Mouse (Mus musculus): Measurements from ENCODE around the gene Thap11.

Thap11 gene

DNA sequence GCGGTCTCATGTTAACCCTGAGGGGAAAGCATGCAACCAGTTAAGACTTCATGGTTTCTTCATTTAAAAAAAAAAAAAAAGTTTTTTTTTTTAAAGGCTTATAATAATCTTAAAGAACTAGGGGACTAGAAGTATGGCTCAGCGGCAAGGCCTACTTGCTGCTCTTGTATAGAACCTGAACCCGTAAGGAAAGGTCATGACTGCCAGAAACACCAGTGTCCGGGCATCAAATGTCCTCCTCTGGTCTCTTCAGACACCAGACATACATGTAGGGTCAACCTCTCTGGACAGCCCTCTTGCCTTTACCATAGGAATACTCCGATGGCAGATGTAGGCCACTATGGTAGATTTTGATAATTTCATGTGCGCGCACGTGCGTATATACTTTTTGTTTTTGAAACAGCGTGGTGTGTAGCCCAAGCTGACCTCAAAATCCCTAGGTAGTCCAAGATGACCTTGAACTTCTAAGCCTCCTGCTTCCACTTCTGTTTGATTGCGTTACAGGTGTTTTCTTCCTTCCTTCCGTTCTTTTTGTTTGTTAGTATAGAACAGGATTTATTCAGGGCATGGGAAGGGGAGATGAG lies 2.7 kb upstream of the Thap11 start:
- DNase-seq (ENCODE audit: low spot score): no peak

DNA sequence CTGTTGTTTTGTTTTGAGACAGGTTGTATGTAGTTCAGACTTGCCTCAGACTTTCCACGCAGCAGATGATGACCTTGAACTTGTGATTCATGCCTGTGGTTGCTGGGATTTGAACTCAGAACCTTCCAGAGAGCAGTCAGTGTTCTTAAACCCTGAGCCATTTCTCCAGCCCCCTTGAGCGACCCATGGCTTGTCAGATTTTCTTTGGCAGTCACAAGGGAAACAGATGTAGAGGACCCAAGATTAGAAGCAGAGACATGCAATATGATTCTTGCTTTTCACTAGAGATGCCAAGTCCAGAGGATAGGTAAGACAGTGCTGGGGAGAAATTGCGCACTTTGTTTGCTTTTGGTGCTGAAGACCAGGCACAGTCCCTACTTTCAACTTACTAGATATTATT lies 1.8 kb upstream of the Thap11 start, which contains the start of gene Cenpt:
Cenpt (minus strand) TSS at position 101 of the 400 bp plus-strand sequence.
- DNase-seq (ENCODE audit: low spot score): no peak

DNA sequence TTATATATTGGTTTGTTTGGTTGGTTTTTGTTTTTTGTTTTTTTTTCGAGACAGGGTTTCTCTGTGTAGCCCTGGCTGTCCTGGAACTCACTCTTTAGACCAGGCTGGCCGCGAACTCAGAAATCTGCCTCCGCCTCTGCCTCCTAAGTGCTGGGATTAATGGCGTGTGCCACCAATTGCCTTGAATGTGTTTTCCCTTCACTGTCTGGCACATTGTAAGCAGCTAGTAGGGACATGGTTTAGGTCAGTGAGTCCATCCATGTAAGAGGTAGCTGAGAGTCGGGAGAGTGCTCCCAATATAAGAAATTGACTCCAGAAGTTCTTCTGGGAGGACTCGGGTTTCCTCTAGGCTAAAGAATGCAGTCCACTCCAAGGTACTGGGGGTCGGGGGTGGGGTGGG lies 629 bp upstream of the Thap11 start:
- no peak for DNase-seq (ENCODE audit: low spot score)

DNA sequence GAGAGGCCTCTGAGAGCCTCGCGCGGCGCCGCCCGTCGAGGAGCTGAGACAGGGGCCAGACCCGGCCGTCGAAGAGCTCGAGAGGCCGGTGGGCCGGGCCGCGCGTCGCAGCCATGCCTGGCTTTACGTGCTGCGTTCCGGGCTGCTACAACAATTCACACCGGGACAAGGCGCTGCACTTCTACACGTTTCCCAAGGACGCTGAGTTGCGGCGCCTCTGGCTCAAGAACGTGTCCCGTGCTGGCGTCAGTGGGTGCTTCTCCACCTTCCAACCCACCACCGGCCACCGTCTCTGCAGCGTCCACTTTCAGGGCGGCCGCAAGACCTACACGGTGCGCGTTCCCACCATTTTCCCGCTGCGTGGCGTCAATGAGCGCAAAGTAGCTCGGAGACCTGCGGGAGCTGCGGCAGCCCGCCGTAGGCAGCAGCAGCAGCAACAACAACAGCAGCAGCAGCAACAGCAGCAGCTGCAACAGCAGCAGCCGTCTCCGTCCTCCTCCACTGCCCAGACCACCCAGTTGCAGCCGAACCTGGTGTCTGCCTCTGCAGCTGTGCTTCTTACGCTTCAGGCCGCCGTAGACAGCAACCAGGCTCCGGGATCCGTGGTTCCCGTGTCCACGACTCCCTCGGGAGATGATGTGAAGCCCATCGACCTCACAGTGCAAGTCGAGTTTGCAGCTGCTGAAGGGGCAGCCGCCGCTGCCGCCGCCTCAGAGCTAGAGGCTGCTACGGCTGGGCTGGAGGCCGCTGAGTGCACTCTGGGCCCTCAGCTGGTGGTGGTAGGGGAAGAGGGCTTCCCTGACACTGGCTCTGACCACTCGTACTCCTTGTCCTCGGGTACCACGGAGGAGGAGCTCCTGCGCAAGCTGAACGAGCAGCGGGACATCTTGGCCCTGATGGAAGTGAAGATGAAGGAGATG lies 576 bp downstream of the Thap11 start:
- peak; percentile 44 for DNase-seq (ENCODE audit: low spot score)

DNA sequence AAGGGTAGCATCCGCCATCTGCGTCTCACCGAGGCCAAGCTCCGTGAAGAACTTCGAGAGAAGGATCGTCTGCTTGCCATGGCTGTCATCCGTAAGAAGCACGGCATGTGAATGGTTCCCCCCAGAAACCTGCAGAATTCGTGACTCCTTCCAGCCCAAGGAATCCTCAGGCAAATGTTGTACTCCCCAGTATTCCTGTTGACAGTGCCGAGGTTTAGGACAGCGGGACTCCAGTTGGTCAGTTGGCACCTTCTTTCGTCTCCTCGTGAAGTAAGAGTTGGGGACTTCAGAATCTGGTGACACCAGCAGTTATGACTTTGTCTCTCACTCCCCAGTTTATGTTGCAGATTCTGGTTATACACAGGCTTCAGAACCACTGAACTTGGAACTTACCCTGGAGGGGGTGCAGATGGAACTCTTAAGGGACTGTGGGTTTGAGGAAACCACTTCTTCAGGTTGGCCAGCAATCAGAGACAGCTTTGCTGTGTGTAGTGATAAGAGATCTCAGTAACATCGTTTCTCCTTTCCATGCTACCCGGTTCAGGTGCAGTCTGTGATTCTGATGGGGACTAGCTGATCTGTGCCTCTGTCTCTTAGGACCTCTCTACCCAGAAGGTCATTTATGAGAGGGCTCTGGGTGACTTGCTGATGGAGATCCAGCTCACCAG lies 1.4 kb downstream of the Thap11 start:
- no peak for DNase-seq (ENCODE audit: low spot score)

DNA sequence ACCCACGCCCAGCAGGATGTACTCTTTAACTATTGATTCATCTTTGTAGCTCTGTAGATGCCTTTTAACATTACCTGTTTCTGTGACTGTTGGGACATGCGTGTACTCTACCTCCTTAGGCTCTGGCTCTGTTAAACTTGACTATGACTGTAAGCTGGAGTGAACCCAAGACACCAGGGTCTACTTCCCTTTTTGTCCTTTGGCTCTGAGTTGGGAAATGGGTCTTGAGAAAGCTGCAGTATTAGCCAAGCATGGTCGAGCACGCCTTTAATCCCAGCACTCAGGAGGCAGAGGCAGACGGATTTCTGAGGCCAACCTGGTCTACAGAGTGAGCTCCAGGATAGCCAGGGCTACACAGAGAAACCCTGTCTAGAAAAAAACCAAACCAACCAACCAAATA lies 3.6 kb downstream of the Thap11 start:
- DNase-seq (ENCODE audit: low spot score): no peak

DNA sequence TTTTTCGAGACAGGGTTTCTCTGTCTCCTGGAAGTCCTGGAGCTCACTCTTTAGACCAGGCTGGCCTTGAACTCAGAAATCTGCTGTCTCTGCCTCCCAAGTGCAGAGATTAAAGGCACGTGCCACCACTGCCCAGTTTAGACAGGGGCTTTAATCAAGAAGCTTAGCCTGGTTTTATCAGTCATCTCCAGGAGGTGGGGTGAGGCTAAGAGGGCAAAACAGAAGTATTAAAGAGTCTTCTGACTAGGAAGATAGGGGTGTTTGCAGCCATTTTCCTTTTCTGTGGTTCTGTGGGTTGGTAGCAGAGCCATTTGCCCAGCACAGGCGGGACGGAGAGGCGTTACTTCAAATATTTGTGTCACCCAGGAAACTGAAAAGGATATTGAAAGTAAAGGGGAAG lies 4.4 kb downstream of the Thap11 start:
- no peak for DNase-seq (ENCODE audit: low spot score)

DNA sequence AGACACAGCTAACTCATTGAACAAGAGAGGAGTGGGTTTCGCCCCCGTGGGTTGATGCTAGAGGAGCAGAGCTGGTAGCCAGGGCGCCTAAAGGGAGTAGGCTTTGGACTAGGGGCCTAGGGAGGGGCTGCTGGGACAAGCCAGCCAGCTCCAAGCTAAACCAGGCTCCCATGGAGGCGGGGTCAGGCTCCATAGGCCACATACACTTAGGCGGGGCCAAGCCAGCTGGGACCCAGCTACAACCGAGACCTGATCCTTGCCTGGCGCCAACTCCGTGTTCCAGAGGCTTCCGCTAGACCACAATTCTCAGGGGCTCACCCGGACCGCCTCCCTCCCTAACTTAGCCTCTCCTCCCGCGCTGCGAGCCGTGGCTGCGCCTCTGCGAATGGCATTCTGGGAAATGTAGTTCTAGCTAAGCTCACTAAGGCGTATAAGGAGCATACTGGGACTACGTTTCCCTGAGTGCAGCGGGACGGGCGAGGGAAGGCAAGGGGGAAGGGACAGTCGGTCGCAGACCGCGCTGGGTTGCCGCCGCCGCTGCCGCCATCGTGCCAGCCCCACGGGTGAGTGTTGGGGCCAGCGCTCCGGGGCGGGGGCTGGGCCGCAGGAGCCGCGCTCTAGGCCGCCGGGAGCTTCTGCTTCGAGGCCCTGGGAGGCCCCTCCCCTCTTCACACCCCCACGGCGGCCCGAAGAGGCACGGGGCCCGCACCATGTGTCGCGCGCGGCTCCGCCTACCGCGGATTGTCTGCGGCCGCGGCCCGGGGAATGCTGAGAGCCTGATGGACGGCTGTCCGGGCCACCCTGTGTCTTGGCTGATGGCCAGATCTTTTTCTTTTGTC lies 5.4 kb downstream of the Thap11 start, which contains the start of gene Nutf2:
Nutf2 (plus strand) TSS at position 438 of the 839 bp plus-strand sequence.
- peak; percentile 95 for DNase-seq (ENCODE audit: low spot score)

DNA sequence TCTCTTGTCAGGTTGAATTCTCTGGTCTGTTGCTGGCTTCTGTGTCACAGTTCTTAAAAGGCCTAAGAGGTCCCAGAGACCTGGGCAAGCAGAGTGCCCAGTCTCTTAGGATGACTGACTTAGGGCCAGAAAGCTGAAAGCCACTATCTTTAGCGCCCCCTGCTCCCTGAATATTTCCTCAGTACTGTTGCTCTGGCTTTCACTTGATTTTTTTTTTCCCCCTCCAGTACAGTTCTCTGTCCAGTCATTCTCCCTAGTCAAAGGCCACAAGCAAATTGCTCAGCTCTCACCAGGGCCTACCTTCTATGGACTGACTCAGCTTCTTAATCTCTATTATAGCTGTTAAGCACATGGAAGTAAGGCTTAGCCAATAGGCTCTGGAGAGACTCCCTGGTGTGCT lies 7.0 kb downstream of the Thap11 start:
- DNase-seq (ENCODE audit: low spot score): no peak

DNA sequence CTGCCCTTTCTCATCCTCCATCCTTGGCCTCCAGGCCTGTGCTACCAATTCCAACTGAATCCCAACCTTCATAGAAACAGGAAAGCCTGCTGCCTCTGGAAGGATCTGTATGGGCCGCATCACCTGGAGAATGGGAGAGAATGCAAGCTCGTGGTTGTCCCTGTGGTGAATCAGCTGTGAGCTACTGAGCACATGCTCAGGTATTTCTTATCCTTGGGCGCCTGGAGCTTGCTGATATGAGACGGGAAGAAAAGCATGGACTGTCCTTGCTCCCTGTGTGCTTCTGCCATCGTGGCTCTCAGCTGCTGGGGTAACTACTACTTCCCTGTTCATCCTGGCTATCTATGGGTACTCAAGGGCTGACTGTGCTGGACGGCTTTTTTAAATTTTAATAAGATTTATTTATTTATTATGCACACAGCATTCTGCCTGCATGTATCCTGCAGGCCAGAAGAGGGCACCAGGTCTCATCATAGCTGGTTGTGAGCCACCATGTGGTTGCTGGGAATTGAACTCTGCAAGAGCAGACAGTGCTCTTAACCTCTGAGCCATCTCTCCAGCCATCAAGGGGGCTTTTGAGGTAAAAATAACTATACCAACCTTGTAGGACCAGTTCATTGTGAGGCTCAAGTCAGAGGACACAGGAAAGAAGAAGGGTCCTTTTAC lies 11.6 kb downstream of the Thap11 start:
- DNase-seq (ENCODE audit: low spot score): no peak

DNA sequence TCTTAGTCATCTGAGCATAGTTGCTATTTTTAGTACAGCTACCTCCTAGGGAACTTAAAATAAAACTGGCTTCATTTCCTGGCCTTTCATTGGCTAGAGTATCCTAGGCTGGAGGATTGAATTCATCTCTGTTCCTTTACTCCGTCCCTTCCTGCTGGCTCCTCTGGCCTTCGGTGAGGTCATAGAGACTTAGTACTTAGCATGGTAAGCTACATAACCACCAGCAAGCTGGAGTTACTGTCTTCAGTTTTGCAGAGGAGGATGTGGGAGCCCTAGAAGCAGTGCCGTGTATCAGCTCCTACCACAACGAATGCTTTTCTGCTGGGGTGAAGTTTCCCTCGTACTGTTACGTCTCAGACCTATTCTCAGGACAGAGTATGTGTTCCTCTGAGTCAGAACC lies 19.4 kb downstream of the Thap11 start:
- DNase-seq (ENCODE audit: low spot score): no peak

DNA sequence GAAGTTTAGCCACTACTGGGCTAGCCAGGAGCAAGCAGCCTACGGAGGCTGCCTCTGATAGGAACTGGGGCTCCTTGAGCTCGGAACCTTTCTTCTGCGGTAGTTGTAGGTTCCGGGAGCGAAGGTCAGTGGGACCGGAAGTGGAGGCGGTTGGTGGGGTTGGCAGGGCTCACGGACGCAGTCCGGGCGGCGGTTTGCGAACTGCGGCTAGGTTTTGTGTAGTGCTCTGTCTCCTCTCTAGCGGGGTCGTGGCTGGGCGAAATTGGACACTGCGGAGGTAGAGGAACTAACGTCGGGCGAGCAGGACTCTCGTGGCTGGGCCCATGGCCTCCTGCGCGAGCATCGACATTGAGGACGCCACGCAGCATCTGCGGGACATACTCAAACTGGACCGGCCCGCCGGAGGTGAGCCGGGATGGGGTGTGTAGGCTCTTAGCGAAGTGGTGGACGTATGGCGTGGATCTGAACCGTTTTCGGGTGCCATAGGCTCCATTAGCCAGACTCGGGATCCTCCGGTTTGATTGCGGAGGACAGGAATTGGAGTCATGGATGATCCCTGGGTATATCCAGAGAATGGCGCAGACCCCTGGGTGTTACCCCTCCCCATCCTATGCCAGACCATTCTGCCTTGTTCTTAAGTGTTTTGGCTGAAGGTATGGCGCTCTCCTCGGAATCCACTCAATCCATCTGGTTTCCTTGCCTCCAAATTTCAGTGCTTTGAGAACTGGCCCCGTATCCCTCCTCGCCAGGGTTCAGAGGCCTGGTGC lies 26.0 kb downstream of the Thap11 start, which contains the start of gene Edc4:
Edc4 (plus strand) TSS at position 128 of the 767 bp plus-strand sequence.
- DNase-seq (ENCODE audit: low spot score): peak; percentile 85

DNA sequence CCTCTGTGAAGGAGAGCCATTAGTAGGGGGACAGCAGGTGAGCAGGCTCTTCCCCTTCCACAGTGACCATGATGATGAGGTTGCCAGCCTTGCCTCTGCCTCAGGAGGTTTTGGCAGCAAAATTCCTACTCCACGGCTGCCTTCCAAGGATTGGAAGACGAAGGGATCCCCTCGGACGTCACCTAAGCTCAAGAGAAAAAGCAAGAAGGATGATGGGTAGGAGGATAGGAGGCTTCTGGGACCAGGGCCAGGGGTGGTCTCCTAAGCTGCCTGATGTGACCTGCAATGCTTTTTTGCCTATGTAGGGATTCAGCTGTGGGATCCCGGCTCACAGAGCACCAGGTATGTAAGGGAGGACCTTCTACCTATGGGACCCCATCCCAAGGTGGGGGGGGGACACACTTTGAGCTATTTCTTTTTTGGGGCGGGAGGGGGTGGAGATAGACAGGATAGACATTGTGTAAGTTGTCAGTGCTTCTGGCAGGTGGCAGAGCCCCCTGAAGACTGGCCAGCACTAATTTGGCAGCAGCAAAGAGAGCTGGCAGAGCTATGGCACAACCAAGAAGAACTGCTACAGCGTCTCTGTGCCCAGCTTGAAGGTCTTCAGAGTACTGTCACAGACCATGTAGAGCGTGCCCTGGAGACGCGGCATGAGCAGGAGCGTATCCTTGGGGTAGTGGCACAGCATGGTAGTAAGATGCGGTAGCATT lies 35.0 kb downstream of the Thap11 start:
- no peak for DNase-seq (ENCODE audit: low spot score)

DNA sequence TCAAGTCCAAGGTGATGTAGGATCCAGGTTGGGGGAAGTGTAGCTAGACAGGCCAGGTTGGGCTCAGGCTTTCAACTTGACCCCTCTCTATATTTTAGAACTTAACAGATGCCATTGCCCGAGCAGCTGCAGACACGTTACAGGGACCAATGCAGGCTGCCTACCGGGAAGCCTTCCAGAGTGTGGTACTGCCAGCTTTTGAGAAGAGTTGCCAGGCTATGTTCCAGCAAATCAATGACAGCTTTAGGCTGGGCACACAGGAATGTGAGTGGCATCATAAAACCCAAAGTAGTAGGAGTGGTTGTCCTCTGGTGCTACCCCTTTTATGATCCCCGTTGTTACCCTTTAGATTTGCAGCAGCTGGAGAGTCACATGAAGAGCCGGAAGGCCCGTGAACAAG lies 35.9 kb downstream of the Thap11 start:
- no peak for DNase-seq (ENCODE audit: low spot score)

DNA sequence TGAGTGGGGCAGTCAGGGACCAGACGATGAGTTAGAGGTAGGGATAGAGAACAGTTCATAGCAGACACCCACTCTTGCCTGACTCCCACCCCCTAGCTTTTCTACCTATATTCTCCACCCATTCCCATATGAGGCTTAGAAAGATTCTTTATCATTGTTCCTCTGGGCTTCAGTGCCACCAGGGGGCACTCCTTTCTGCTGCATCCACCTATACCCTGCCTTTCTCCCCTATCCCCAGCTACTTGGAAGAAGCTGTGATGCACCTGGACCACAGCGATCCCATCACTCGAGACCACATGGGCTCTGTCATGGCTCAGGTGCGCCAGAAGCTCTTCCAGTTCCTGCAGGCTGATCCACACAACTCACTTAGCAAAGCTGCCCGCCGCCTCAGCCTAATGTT lies 37.5 kb downstream of the Thap11 start:
- DNase-seq (ENCODE audit: low spot score): peak; percentile 16

DNA sequence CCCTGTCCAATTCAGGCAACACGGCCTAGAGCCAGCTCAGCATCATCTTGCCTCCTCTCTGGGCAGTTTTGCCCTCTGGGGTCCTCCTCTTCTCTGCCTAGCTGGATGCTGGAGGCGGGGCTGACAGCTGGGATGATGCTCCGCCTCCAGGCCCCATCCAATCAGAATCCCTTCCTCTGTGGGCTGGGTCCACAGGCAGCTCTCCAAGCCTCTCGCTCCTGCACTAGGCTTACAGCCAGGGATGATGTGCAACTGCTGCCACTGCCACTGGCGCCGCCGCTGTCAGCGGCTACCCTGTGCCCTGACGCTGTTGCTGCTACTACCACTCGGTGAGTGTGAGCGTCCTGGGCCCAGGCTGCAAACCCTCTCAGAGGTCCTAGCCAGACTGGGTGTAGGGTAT lies 38.4 kb downstream of the Thap11 start, which contains the start of gene Nrn1l:
Nrn1l (plus strand) TSS at position 229 of the 400 bp plus-strand sequence.
- peak; percentile 70 for DNase-seq (ENCODE audit: low spot score)

DNA sequence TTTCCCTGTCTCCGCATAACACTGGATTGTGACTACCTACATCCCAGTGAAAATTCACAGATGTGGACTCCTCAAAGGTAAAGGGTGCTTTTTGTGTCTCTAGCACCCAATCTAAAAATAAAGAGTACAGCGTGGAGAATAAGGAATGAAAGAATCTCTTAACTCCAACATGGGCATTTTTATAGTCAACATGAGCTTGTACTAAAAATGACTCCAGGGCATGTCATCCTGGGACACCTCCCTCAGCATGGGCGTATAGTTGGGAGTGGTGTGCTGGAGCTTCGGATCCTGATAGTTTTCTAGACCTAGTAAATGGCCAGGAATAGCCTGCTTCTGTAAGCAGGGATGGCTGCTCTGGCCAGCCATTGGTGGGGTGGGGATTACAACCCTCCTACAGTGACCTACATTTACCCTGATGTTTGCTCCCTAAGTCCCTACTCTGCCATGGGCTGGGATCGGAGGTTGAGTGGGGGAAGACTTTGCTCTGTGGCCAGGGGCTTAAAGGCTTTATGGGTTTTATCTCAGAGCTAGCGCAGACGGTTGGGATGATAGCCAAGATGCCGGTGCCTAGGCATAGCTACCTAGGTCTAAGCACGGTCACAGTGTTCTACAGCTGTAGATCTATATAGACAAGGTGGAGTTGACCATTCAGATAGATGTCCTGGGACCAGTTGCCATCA lies 43.0 kb downstream of the Thap11 start:
- DNase-seq (ENCODE audit: low spot score): no peak

DNA sequence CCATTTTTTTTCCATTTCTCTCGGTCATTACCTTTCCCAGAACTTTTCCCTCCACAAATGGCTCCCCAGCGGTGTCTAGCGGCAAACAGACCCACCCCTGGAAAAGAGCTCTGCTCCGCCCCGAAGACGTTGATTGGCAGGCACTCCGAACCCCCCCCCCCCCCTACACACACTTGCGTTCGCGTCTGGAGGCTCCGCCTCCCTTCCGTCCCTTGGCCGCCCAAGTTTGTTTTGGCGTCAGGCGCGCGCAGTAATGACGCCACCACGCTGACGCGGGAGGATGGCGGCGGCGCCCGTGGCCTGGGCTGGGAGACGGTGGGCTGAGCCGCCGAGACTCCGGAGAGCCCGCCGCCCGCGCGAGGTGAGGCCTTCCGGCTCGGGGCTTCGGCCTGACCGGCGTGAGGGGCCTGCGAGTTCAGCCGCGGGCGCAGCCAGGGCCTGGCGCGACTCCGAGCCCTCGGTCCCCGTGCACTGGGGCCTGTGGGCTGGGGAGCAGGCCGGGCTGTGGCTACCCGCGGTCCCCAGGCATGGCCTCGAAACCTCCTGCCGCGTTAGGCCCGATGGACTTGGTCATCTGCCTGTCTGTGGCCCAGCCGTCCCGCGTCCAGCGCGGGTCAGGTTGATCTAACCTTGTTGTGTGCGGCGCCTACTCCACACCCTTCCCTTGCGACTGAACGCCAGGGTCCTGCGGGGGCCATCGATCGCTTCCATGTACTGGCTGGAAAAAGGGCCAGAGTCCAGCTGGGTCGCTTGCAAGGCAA lies 45.4 kb downstream of the Thap11 start, which contains the start of gene Pskh1:
Pskh1 (plus strand) TSS at position 262 of the 761 bp plus-strand sequence.
- peak; percentile 92 for DNase-seq (ENCODE audit: low spot score)
